Mouse (Mus musculus) stomach, embryonic 15.5 days (tissue): Measurements from ENCODE around the gene Macrod1. TPM values are rescaled to one million over a fixed set of nuclear protein-coding genes. Genes with fewer than 3 reads are reported as not detected.
A peak's percentile ranks its signal among the peaks of the same experiment; 100 is the strongest.

Experiments
- ATAC-seq: fragments of 200-750 bp; cut with Nextera tagmentation; 2 replicates; pipeline ENCODE4 v1.8.0; 2017; ENCODE audit warnings: low read depth, moderate number of reproducible peaks, moderate TSS enrichment; ENCODE audit not compliant: insufficient read depth, low FRiP score
- H3K27ac ChIP-seq: fragments of 300-500 bp; sonication (generic); 2 replicates; pipeline ENCODE4 v1.5.1; 2015; ENCODE audit warnings: mild to moderate bottlenecking, inconsistent platforms
- H3K27me3 ChIP-seq: fragments of 300-500 bp; sonication (generic); replicated peaks from 2 replicates; pipeline ENCODE4 v1.6.1; 2015; ENCODE audit warnings: inconsistent platforms
- H3K36me3 ChIP-seq: fragments of 300-500 bp; sonication (generic); 2 replicates; pipeline ENCODE4 v1.6.1; 2015; ENCODE audit warnings: inconsistent platforms
- H3K4me1 ChIP-seq: fragments of 300-500 bp; sonication (generic); 2 replicates; pipeline ENCODE4 v1.6.1; 2015; ENCODE audit warnings: inconsistent platforms
- H3K4me2 ChIP-seq: fragments of 300-500 bp; sonication (generic); 2 replicates; pipeline ENCODE4 v1.6.1; 2015; ENCODE audit warnings: mild to moderate bottlenecking, inconsistent platforms
- H3K4me3 ChIP-seq: fragments of 300-500 bp; sonication (generic); replicated peaks from 2 replicates; pipeline ENCODE4 v1.5.1; 2015; ENCODE audit warnings: inconsistent platforms
- H3K9ac ChIP-seq: fragments of 300-500 bp; sonication (generic); 2 replicates; pipeline ENCODE4 v1.6.1; 2015; ENCODE audit warnings: inconsistent platforms
- H3K9me3 ChIP-seq: fragments of 300-500 bp; sonication (generic); 2 replicates; pipeline ENCODE4 v1.6.1; 2016; ENCODE audit warnings: inconsistent platforms
- WGBS: fragments of 180-500 bp; shearing (Covaris S2); methylation state at CpG from one replicate; pipeline ENCODE4 v1.1.7; 2015; 5-methylcytosine and 5-hydroxymethylcytosine counted together
- polyA plus RNA-seq: library from polyadenylated mRNA; unstranded; fragments of >200 nt; fragmentation: Nextera tagmentation; extraction: Ambion mirVana; gene quantifications from 2 replicates; pipeline ENCODE4 v1.2.1, GENCODE M21; 2015

Macrod1 gene
- polyA plus RNA-seq, 1 experiment from 2014 or later: 13.3 TPM

DNA sequence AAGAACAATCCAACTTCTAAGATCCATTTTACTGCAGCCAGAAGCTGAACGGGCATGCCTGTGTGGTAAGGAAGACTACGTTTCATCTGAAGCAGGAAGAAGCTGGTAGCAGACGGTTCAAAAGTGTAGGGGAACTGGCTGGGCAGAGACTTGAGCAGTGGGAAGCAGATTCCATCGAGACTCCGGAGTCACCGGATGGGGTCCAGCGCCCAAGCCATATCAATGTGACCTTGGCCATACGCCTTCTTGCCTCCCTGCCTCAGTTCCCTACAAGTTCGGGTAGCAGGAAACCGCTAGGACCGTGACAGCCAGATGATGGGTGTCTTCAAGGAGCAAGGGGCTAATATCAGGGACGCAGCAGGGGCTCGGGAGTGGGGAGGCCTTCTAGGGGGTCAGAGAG lies 183.7 kb downstream of the Macrod1 start:
- Histone ChIP-seq H3K27ac (peak overlapping the region; percentile 89), H3K4me1 (peaks cover 7% of the 10 kb centered on the region), H3K4me2 (peak overlapping the region; percentile 88), H3K9me3 (no peaks in the 10 kb centered on the region), H3K36me3 (peaks cover 5% of the 10 kb centered on the region), H3K27me3 (no peaks in the 10 kb centered on the region), H3K9ac (peak overlapping the region; percentile 69), H3K4me3 (peak overlapping the region; percentile 86)
- no peak for ATAC-seq
- 1% methylated on average over 13 of the region's 13 CpGs for WGBS

DNA sequence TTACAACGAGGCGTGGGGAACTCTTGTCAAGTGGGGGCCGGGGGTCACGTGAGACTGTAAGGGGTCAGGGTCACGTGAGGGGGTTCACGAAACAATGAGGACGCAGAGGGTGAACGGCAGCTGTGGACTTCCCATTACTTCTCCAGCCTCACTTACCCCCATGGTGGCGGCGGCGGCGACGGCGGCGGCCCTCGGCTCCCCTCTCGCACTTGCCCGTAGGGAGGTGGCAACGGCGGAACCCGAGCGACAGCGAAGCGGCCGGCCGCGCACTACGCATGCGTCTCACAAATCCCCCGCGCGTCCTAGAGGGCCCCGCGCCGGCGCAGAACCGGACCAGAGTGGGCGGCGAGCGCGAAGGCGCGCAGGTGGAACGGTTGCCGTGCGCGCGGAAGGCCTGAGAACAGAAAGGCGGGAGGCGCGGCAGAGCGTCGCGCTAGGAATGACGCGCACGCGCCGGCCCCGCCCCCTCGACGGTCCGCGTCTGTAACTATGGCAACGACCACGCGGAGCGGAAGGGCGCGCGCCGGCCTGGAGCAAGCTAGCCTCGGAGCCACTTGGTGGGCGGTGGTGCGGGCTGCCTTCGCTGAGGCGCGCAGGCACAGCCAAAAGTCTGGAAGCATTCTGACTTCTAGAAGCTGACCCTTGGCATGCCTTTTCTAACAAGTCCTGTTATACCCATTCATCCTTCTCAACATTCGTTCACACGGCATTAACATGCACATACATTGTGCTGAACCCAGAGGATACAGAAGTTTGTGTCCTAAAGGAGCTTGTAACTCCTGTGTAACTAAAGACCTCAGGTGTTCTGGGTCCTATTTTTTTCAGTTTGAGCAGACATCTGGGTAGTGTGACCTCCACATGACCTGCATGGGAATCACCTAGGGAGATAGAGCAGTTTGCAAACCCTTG lies 184.4 kb downstream of the Macrod1 start, which contains the start of gene Naa40:
Naa40 (minus strand) TSS at position 402 of the 909 bp plus-strand sequence.
- peak; percentile 97 for ATAC-seq
- H3K4me1 ChIP-seq: peaks cover 7% of the 10 kb centered on the region
- H3K27ac ChIP-seq: peak within 1 kb of the TSS; percentile 89
- H3K9me3 ChIP-seq: no peaks in the 10 kb centered on the region
- peaks cover 5% of the 10 kb centered on the region for H3K36me3 ChIP-seq
- H3K4me2 ChIP-seq: peak within 1 kb of the TSS; percentile 88
- no peaks in the 10 kb centered on the region for H3K27me3 ChIP-seq
- peak within 1 kb of the TSS; percentile 86 for H3K4me3 ChIP-seq
- under 1% methylated on average over 79 of the region's 80 CpGs for WGBS
- peak within 1 kb of the TSS; percentile 69 for H3K9ac ChIP-seq

DNA sequence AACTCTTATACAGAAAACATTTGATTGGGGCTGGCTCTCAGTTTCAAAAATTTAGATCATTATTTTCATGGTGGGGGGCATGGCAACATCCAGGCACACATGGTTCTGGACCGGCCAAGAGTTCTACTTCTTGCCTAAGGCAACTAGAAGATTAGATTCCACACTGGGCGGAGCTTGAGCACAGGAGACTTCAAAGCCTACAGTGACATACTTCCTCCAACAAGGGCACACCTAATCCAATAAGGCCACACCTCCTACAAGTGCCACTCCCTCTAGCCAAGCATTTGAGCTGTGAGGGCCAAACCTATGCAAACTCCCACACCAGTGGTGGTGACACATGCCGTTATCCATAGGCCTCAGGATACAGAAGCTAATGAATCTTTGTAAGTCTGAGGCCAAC lies 189.4 kb downstream of the Macrod1 start:
- Histone ChIP-seq H3K9me3 (no peaks in the 10 kb centered on the region), H3K27me3 (no peaks in the 10 kb centered on the region), H3K9ac (no peak overlapping the region), H3K4me3 (no peak overlapping the region), H3K27ac (no peak overlapping the region), H3K4me2 (no peak overlapping the region), H3K4me1 (no peaks in the 10 kb centered on the region), H3K36me3 (no peaks in the 10 kb centered on the region)
- 72% methylated on average over 3 of the region's 3 CpGs for WGBS
- ATAC-seq: no peak

Other genes starting within 250 kb of the Macrod1 start
- 28.1 and 30.1 TPM in 2 replicates for gene Rps6ka4, start 216.2 kb upstream of the Macrod1 start, polyA plus RNA-seq
- 1.7 and 1.9 TPM in 2 replicates for gene Ccdc88b, start 198.6 kb upstream of the Macrod1 start, polyA plus RNA-seq
- 130 and 135 TPM in 2 replicates for gene Trmt112, start 147.1 kb upstream of the Macrod1 start, polyA plus RNA-seq
- 228 and 279 TPM in 2 replicates for gene Prdx5, start 146.7 kb upstream of the Macrod1 start, polyA plus RNA-seq
- gene Esrra, start 135.0 kb upstream of the Macrod1 start, polyA plus RNA-seq: 17.1 and 18.8 TPM in 2 replicates
- gene Catsperz, start 131.4 kb upstream of the Macrod1 start, polyA plus RNA-seq: 1.6 TPM in 2 replicates
- gene Kcnk4, start 122.3 kb upstream of the Macrod1 start, polyA plus RNA-seq: 0.67 and 0.86 TPM in 2 replicates
- gene Bad, start 114.9 kb upstream of the Macrod1 start, polyA plus RNA-seq: 71.6 and 75.8 TPM in 2 replicates
- 26.7 and 29.9 TPM in 2 replicates for gene Gpr137, start 114.3 kb upstream of the Macrod1 start, polyA plus RNA-seq
- 165 and 184 TPM in 2 replicates for gene Ppp1r14b, start 81.8 kb upstream of the Macrod1 start, polyA plus RNA-seq
- 81.3 and 92.2 TPM in 2 replicates for gene Plcb3, start 80.3 kb upstream of the Macrod1 start, polyA plus RNA-seq
- 156 and 163 TPM in 2 replicates for gene Fkbp2, start 76.3 kb upstream of the Macrod1 start, polyA plus RNA-seq
- 43.9 and 44.8 TPM in 2 replicates for gene Vegfb, start 69.2 kb upstream of the Macrod1 start, polyA plus RNA-seq
- gene Dnajc4, start 64.2 kb upstream of the Macrod1 start, polyA plus RNA-seq: 26.4 and 28.2 TPM in 2 replicates
- 21.1 and 24.9 TPM in 2 replicates for gene Nudt22, start 60.7 kb upstream of the Macrod1 start, polyA plus RNA-seq
- gene Trpt1, start 60.7 kb upstream of the Macrod1 start, polyA plus RNA-seq: 10.0 and 10.1 TPM in 2 replicates
- gene Fermt3, start 37.3 kb upstream of the Macrod1 start, polyA plus RNA-seq: 14.0 and 16.2 TPM in 2 replicates
- gene Stip1, start 16.8 kb upstream of the Macrod1 start, polyA plus RNA-seq: 185 and 219 TPM in 2 replicates
- gene Flrt1, start 48.9 kb downstream of the Macrod1 start, polyA plus RNA-seq: 3.5 and 4.2 TPM in 2 replicates
- gene Otub1, start 149.5 kb downstream of the Macrod1 start, polyA plus RNA-seq: 163 and 169 TPM in 2 replicates
- gene Cox8a, start 160.8 kb downstream of the Macrod1 start, polyA plus RNA-seq: 988 and 1,377 TPM in 2 replicates
- 47.0 and 51.6 TPM in 2 replicates for gene Naa40, start 184.4 kb downstream of the Macrod1 start, polyA plus RNA-seq
- gene Rcor2, start 210.5 kb downstream of the Macrod1 start, polyA plus RNA-seq: 13.4 and 15.0 TPM in 2 replicates